Mouse (Mus musculus) spleen, adult 2 months (tissue): ENCODE results near the gene Dync1i2.

Source experiments
- CTCF ChIP-seq: fragments of 200-500 bp; IDR thresholded peaks from 2 replicates; pipeline ENCODE4 v1.5.1; 2011; ENCODE audit warnings: mild to moderate bottlenecking, inconsistent platforms; ENCODE audit not compliant: insufficient read depth, insufficient read length, insufficient replicate concordance; ENCODE audit errors: extremely low read depth
- POLR2A ChIP-seq: fragments of 200-500 bp; IDR thresholded peaks from 2 replicates; pipeline ENCODE4 v1.6.1; 2011; ENCODE audit warnings: low read depth, low read length, inconsistent platforms

DNA sequence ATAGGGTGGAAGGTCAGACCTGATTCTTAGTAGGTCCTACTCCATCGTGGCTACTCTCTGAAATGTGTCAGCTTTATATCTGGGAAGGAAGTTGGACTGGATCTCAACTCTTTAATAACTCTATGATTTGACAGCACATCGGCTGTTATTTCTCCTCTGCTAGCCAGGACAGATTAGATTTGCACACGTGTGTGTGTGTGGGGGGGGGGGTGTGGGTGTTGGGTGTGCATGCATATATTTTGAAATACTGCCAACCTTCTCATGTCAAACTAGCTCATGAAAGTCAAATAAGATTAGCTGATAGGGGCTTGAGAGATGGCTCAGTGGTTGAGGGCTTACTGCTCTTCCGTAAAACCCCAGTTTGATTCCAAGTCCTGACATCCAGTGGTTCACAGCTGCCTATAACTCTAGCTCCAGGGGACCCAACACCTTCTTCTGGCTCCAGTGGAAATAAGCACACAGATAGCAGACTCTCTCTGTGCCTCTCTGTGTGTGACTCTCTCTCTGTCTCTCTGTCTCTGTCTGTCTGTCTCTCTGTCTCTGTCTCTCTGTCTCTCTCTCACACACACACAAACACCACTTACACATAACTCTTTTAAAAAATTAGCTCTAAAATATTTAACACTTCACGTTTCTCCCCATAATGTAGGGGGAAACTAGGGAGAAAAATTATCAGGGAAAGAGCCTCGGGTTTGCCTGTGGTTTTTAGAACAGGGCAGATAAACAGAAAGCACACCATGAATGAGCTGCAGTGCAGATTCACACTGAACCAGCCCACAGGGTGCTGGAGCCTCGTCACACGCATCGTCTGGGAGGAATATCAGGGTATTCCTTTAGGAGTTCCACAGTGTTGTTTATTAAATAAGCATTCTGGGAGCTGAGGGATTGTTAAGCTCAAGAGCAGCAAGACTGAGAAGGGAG, 34.9 kb upstream of the Dync1i2 start:
- TF ChIP-seq CTCF (no peak), POLR2A (no peak)
